Comparison of ENCODE assay signal across 13 mouse cellular contexts in the genomic region with DNA sequence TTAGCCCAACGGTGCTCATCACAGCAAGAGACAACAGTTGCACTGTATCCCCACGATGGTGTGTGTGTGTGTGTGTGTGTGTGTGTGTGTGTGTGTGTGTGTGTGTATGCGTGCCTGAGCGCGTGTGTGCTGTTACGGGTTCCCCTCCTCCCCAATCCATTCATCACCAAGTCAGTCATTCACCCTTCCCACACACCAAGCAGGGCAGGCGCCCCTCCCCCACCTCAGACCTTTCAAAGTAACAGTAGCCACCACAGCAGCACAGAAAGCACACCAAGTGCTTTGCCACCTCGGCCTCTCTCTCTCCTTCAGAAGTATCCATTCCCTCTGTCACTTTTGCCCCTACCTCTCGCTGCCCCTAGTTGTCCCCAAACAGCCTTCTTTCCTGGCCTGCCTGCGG. TPM values are rescaled to one million over a fixed set of nuclear protein-coding genes. Genes with fewer than 3 reads are reported as not detected.
DNase-seq lines count a peak whose midpoint lies in the region; ATAC-seq and TF ChIP-seq lines count a peak whose summit lies in the region.
"Had no signal": no experiment of that assay in that cellular context is flagged by ENCODE, and none has a peak within 500 bp of the region (broad histone marks: within the 10 kb centered on the region; RNA-seq: fewer than 3 reads in every experiment).

No protein-coding gene starts in this region.

- H3K27ac ChIP-seq in lung, embryonic 14.5 days (ENCODE audit: low read depth): no peak overlapping the region
- no peak overlapping the region for H3K27ac ChIP-seq in lung, postnatal 0 days (ENCODE audit: low read length)
- no peak overlapping the region for H3K27ac ChIP-seq in forebrain, embryonic 15.5 days (replicated peaks)
- no peak overlapping the region for H3K27ac ChIP-seq in thymus, adult 2 months (ENCODE audit: control insufficient read depth, insufficient read depth, low read length)
- H3K27ac ChIP-seq: lung, embryonic 15.5 days had no signal

- no peaks in the 10 kb centered on the region for H3K36me3 ChIP-seq in lung, embryonic 14.5 days (ENCODE audit: insufficient read depth)
- no peaks in the 10 kb centered on the region for H3K36me3 ChIP-seq in lung, postnatal 0 days (ENCODE audit: insufficient read depth, low read length)
- no peaks in the 10 kb centered on the region for H3K36me3 ChIP-seq in forebrain, embryonic 15.5 days
- H3K36me3 ChIP-seq in thymus, adult 2 months (ENCODE audit: control insufficient read depth, insufficient read depth, low read length): no peaks in the 10 kb centered on the region
- H3K36me3 ChIP-seq: lung, embryonic 15.5 days had no signal

- H3K4me3 ChIP-seq in lung, embryonic 14.5 days (ENCODE audit: low read depth, low read length): no peak overlapping the region
- H3K4me3 ChIP-seq in lung, postnatal 0 days (ENCODE audit: low read depth, low read length): no peak overlapping the region
- no peak overlapping the region for H3K4me3 ChIP-seq in forebrain, embryonic 15.5 days
- no peak overlapping the region for H3K4me3 ChIP-seq in thymus, adult 2 months (ENCODE audit: control insufficient read depth, insufficient read depth, low read length)
- H3K4me3 ChIP-seq: lung, embryonic 15.5 days had no signal

- H3K4me2 ChIP-seq in lung, embryonic 14.5 days: no peak overlapping the region
- no peak overlapping the region for H3K4me2 ChIP-seq in lung, postnatal 0 days (replicated peaks; ENCODE audit: low read depth, low read length)
- H3K4me2 ChIP-seq in forebrain, embryonic 15.5 days (replicated peaks): no peak overlapping the region
- H3K4me2 ChIP-seq: lung, embryonic 15.5 days had no signal

- H3K27me3 ChIP-seq in lung, embryonic 14.5 days (ENCODE audit: insufficient read depth, low read length): 0 out of 2 replicates have a peak, but pooled peaks cover 3% of the 10 kb centered on the region
- H3K27me3 ChIP-seq in lung, postnatal 0 days (replicated peaks; ENCODE audit: insufficient read depth, low read length): no peaks in the 10 kb centered on the region
- H3K27me3 ChIP-seq in forebrain, embryonic 15.5 days: no peaks in the 10 kb centered on the region
- no peaks in the 10 kb centered on the region for H3K27me3 ChIP-seq in thymus, adult 2 months (ENCODE audit: control insufficient read depth, insufficient read depth, low read length)
- H3K27me3 ChIP-seq: CH12.LX; lung, embryonic 15.5 days; Patski had no signal

- 13% methylated on average over 10 of the region's 10 CpGs for WGBS in lung, embryonic 14.5 days
- 31% methylated on average over 8 of the region's 10 CpGs for WGBS in lung, postnatal 0 days
- whole genome bisulfite sequencing in forebrain, embryonic 15.5 days: 13% methylated on average over 9 of the region's 10 CpGs
- 72% methylated on average over 8 of the region's 10 CpGs for WGBS in thymus, adult 2 months

- no peak for TF ChIP-seq POLR2A in thymus, adult 2 months (IDR thresholded peaks at IDR 0.05; ENCODE audit: control insufficient read depth, extremely low read depth, insufficient read depth, low read length, poor library complexity)

- no peak overlapping the region for H3K9ac ChIP-seq in lung, embryonic 14.5 days
- no peak overlapping the region for H3K9ac ChIP-seq in lung, postnatal 0 days (replicated peaks; ENCODE audit: low read depth)
- no peak overlapping the region for H3K9ac ChIP-seq in forebrain, embryonic 15.5 days (replicated peaks)
- H3K9ac ChIP-seq: lung, embryonic 15.5 days had no signal

- DNase-seq in lung, embryonic 14.5 days: no peak
- no peak for DNase-seq in lung, postnatal 0 days (ENCODE audit: low spot score)
- peak; percentile 50 for DNase-seq in mesoderm, embryonic 11.5 days (ENCODE audit: low read depth, low spot score)
- DNase-seq in retina, embryonic 14.5 days (ENCODE audit: low spot score): peak; percentile 59
- DNase-seq in thymus, adult 2 months: no peak
- DNase-seq in lung, postnatal 10 days: no peak
- DNase-seq: cerebellum, postnatal 25 days; kidney, adult 18-20 months; layer of hippocampus, postnatal 36 days had no signal

- no peaks in the 10 kb centered on the region for H3K9me3 ChIP-seq in lung, embryonic 14.5 days (ENCODE audit: low read depth, low read length)
- no peaks in the 10 kb centered on the region for H3K9me3 ChIP-seq in lung, postnatal 0 days (ENCODE audit: low read length)
- H3K9me3 ChIP-seq in forebrain, embryonic 15.5 days: no peaks in the 10 kb centered on the region
- H3K9me3 ChIP-seq: lung, embryonic 15.5 days had no signal

- H3K4me1 ChIP-seq in lung, embryonic 14.5 days (ENCODE audit: insufficient read depth): 0 out of 2 replicates have a peak, but pooled peaks cover 5% of the 10 kb centered on the region
- no peaks in the 10 kb centered on the region for H3K4me1 ChIP-seq in lung, postnatal 0 days (ENCODE audit: insufficient read depth, low read depth, low read length)
- H3K4me1 ChIP-seq in forebrain, embryonic 15.5 days: peaks cover 28% of the 10 kb centered on the region
- H3K4me1 ChIP-seq in thymus, adult 2 months (replicated peaks; ENCODE audit: control insufficient read depth, insufficient read depth, low read length): peaks cover 4% of the 10 kb centered on the region; the same call in 1 of the 2 replicates

- ATAC-seq in lung, embryonic 14.5 days (ENCODE audit: insufficient read depth): peak; percentile 13; the same call in 1 of the 2 replicates
- no peak for ATAC-seq in lung, postnatal 0 days
- 0 out of 2 replicates have a peak, but pooled peaks have one; percentile 3 for ATAC-seq in forebrain, embryonic 15.5 days (replicated peaks)
- ATAC-seq: Patski had no signal

- TF ChIP-seq EP300 in lung, postnatal 0 days (IDR thresholded peaks at IDR 0.05): no peak

- TF ChIP-seq CTCF in lung, embryonic 14.5 days (IDR thresholded peaks at IDR 0.05; ENCODE audit: low read depth): no peak
- TF ChIP-seq CTCF in lung, postnatal 0 days (IDR thresholded peaks at IDR 0.05): no peak
- TF ChIP-seq CTCF in thymus, adult 2 months (IDR thresholded peaks at IDR 0.05; ENCODE audit: borderline replicate concordance, control insufficient read depth, extremely low read depth, insufficient read depth, low read length, poor library complexity): no peak

RNA-seq across cellular contexts. Expression of gene Lrp8, which starts 45.8 kb away (rescaled TPM):
- 1.2 and 1.9 TPM in 2 replicates for polyA plus RNA-seq in lung, embryonic 14.5 days (2014; fragmentation: Nextera tagmentation; extraction: Ambion mirVana)
- polyA plus RNA-seq in lung, postnatal 0 days (2015; fragmentation: Nextera tagmentation; extraction: Ambion mirVana): 0.56 TPM in 2 replicates
- polyA plus RNA-seq in forebrain, embryonic 15.5 days (2015; fragmentation: Nextera tagmentation; extraction: Ambion mirVana): 86.3 and 93.7 TPM in 2 replicates
- polyA plus RNA-seq in thymus, adult 2 months (2012; rRNA removed): 45.6 and 64.7 TPM in 2 replicates

Comparison
In these comparisons a context has a peak if more than half of its experiments do, and no peak if none do; other contexts are left out.
1. DNase-seq: peak in mesoderm, embryonic 11.5 days (single experiment) and retina, embryonic 14.5 days (single experiment); none in lung, embryonic 14.5 days (single experiment), lung, postnatal 0 days (single experiment), thymus, adult 2 months (single experiment) and lung, postnatal 10 days (single experiment).
2. RNA of gene Lrp8, which starts 45.8 kb away (polyA plus RNA-seq): 86.3 to 93.7 TPM in forebrain, embryonic 15.5 days and 45.6 to 64.7 TPM in thymus, adult 2 months; 1.2 to 1.9 TPM in lung, embryonic 14.5 days and 0.56 TPM in lung, postnatal 0 days; every median in the first group is over 10 times any median in the second.